Mouse (Mus musculus) ES-E14 (cell line): ENCODE measurements at regions not wholly inside any gene's neighbourhood (a gene's known extent, or its start where the extent isn't known, plus 50 kb on each side); places are given as distances from the start of the nearest gene placed in this dataset.

Experiments used
- CHD2 ChIP-seq: IDR thresholded peaks from 2 replicates; pipeline ENCODE4 v1.6.1; 2014; ENCODE audit warnings: mild to moderate bottlenecking, low read depth, low read length, inconsistent platforms
- HCFC1 ChIP-seq: IDR thresholded peaks from 2 replicates; pipeline ENCODE4 v1.6.1; 2012; ENCODE audit warnings: low read length, inconsistent platforms, borderline replicate concordance; ENCODE audit not compliant: insufficient read depth
- MAFK ChIP-seq: IDR thresholded peaks from 2 replicates; pipeline ENCODE4 v1.6.1; 2014; ENCODE audit warnings: mild to moderate bottlenecking, low read depth, low read length, inconsistent platforms; ENCODE audit not compliant: insufficient read depth
- ZC3H11A ChIP-seq: IDR thresholded peaks from 2 replicates; pipeline ENCODE4 v1.6.1; 2012; ENCODE audit warnings: low read depth, mild to moderate bottlenecking, inconsistent platforms, low read length, borderline replicate concordance
- ZNF384 ChIP-seq: IDR thresholded peaks from 2 replicates; pipeline ENCODE4 v1.6.1; 2012; ENCODE audit warnings: low read depth, low read length, inconsistent platforms

- TF ChIP-seq MAFK, result no peak
- TF ChIP-seq HCFC1, result no peak
- TF ChIP-seq ZC3H11A, result no peak
- TF ChIP-seq ZNF384, result no peak
- TF ChIP-seq CHD2, result no peak
Measured at GRCm38 (mm10) chr17:14544343-14545002, 149.6 kb downstream of the Thbs2 start.
